Mouse (Mus musculus) heart, postnatal 14 days (tissue): Measurements from ENCODE around the gene Mmgt1. TPM values are rescaled to one million over a fixed set of nuclear protein-coding genes. Genes with fewer than 3 reads are reported as not detected.
A peak's percentile ranks its signal among the peaks of the same experiment; 100 is the strongest.

Source experiments
- DNase-seq, 2 experiments: peaks; one replicate each; pipeline ENCODE4 v3.0.0; 2021 to 2022
- intact Hi-C: fragments of 180-260 bp; cut with DNase I; formaldehyde crosslinking; loops from one replicate; pipeline ENCODE4 v1.15.1; 2025
- long read RNA-seq, 2 experiments: library from polyadenylated mRNA; stranded (forward); transcript quantifications; one replicate each; pipeline ENCODE4 v2.0.0; 2021
- microRNA-seq, 2 experiments: library from miRNA; unstranded; fragments of <30 nt; microRNA quantifications; one replicate each; pipeline ENCODE4 v1.2.0; 2021 to 2022
- total RNA-seq, 2 experiments: library from RNA; stranded (reverse); gene quantifications; 2 replicates each; pipeline ENCODE4 v1.2.3; 2021

The Mmgt1 gene
- 10 to 100 TPM; 26.3 to 28.6 TPM for total RNA-seq
- long read RNA-seq, experiment 1, full-length matches to known transcripts: 10 of 17 reads
- long read RNA-seq, experiment 1, partial matches to known transcripts: 1 of 17 reads
- long read RNA-seq, experiment 1, other reads (novel, unspliced or antisense): 6 of 17 reads
- long read RNA-seq, experiment 2, full-length matches to known transcripts: 7 of 11 reads
- long read RNA-seq, experiment 2, partial matches to known transcripts: 0 of 11 reads
- long read RNA-seq, experiment 2, other reads (novel, unspliced or antisense): 4 of 11 reads

- peak; percentile 89 to 91 for DNase-seq
- intact Hi-C loops: loop anchor here (5.0 kb wide), 1 partner anchor 66 kb away; no protein-coding TSS in a partner anchor
Measured at GRCm38 (mm10) chrX:56597887-56598640, at the start of gene Mmgt1. Gene Mmgt1 (minus strand): TSS chrX:56598069.

- DNase-seq: no peak
- intact Hi-C loops: no loop called here
Measured at GRCm38 (mm10) chrX:56640066-56640465, 42.2 kb upstream of the Mmgt1 start.

DNA sequence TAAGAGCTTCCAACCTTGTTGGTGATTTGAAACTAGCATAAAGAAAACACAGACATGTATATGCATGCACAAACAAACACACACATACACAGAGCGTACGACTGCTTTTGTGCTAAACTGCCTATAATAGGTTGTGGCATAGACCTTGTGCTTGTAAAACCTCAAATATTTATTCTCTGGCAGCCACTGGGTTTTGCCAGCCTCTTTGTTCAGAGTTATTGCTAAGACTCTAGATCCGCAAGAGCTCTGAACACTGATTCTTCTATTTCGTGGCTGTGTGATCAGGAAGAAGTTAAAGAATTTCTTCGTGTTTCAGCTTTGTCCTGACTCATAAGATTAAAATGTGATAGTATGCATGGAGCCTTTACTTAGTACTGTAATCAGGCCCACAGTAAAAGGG, 38.3 kb upstream of the Mmgt1 start:
- intact Hi-C loops: no loop called here
- no peak for DNase-seq

- DNase-seq: no peak
- intact Hi-C loops: no loop called here
Measured at GRCm38 (mm10) chrX:56615236-56615635, 17.4 kb upstream of the Mmgt1 start.

GRCm38 (mm10) chrX:56610318-56610694, 12.4 kb upstream of the Mmgt1 start:
- DNase-seq: peak in 1 of 2 experiments; percentile 1
- intact Hi-C loops: no loop called here

- DNase-seq: peak; percentile 79 to 81
- intact Hi-C loops: no loop called here
Measured at GRCm38 (mm10) chrX:56609623-56610317, 11.9 kb upstream of the Mmgt1 start, which contains the start of gene Slc9a6. Gene Slc9a6 (plus strand): TSS chrX:56609757.

DNA sequence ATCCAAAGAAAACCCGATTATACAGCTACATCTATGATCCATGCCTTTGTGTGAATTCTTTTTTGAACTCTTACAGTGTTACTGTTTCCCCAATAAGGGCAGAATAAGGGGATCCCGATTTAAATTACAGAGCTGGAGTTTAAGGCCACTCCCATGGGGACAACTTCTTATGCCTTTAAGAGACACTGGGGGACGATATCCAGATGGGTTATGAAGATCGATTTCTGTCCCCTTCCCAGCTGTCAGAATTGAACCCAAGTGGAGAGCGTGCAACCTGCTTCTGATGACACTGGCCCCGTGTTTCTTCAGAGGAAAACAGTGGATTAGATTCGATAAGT, 11.4 kb upstream of the Mmgt1 start:
- intact Hi-C loops: no loop called here
- no peak for DNase-seq

GRCm38 (mm10) chrX:56607032-56607710, 9.3 kb upstream of the Mmgt1 start:
- intact Hi-C loops: no loop called here

DNA sequence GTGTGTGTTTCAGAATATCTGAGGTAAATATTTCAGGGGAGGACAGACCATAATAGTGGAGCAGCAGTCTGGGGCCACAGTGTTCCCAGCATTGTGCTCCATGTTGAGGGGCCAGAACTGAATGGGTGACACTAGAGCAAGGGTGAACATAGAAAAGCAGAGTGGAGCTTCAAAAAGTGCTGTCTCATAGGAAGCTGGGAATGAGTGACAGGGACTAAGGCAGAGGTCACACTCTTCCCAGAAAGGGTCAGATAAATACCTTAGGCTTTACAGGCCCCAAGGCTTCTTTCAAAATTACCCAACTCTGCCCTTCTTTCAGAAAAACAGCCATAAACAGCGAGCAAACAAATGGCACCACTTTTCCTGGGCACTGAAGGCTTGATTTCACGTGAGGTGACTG, 8.7 kb upstream of the Mmgt1 start:
- no peak for DNase-seq
- intact Hi-C loops: no loop called here

More at GRCm38 (mm10) chrX:56607032-56607710, 9.3 kb upstream of the Mmgt1 start:
- no peak for DNase-seq

DNA sequence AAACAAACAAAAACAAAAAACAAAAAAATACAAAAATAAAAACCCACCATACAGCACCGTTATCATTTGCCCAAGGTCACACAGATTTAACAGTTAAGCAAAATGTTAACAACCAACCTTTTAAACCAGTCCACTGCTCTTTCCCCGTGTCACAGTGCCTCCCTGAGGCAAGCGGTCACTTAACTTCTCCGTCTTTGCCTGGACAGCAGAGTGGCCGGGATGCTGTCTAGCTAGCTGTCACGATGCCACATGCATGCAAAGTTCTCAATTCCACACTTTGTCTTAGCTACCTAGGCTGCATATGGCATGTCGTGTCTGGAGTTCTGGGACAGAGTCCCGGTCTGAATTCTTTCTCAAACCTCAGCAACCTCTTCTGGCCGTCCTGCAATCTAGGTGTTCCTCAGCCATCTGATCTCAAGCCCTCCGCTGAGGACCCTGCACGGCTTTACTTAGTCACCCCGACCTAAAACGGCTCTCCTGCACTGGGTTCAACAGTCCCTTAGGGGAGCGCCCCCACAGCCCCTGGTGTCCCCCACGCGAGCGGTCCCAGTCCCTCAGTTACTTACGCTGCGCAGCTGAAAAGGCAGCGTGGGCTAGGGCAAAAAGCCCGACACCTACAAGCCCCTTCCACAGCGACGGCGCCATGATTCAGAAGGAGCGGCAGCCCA, 516 bp downstream of the Mmgt1 start:
- peak; percentile 1 to 35 for DNase-seq
- intact Hi-C loops: loop anchor here (5.0 kb wide), 1 partner anchor 65 kb away; no protein-coding TSS in a partner anchor

DNA sequence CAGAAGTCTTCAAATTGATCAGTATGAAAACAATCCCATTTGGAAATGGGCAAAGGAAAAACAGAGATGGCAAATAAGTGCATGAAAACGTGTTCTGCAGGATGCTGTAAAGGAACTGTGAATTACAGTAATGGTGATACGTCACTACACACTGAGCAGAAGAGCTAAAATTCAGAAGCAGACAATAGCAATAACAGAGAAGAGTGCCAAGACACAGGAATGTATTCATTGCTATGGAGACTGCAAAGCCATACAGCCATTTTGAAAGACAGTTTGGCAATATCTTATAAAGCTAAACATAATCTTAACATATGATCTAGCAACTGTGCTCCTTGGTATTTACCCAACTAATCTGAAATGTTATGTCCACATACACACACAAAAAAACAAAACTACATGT, 19.7 kb downstream of the Mmgt1 start:
- DNase-seq: no peak
- intact Hi-C loops: no loop called here

GRCm38 (mm10) chrX:56572465-56572864, 25.4 kb downstream of the Mmgt1 start:
- DNase-seq: peak; percentile 11 to 29
- intact Hi-C loops: no loop called here

- DNase-seq: no peak
- intact Hi-C loops: no loop called here
Measured at GRCm38 (mm10) chrX:56553584-56553983, 44.3 kb downstream of the Mmgt1 start.

DNA sequence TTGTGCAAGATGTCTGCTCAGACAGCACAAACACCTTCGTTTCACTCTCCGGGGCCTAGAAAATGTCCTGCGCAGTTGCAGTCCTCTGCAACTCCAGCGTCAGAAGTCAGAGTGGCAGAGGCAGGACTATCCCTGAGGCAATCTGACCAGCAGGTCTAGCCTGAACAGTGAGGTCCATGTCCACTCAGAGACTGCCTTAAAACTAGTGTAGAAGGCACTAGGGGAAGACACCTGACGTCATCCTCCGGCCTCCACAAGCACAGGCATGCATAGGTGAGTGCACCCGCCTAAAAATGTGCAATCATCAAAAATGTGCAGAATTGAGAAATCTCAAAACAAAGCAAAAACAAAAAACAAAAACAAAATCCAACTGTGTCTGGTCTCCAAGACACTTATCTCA, 48.4 kb downstream of the Mmgt1 start, which contains the start of gene Gm648:
Gm648 (minus strand) TSS at position 101 of the 400 bp plus-strand sequence.
- DNase-seq: no peak
- intact Hi-C loops: no loop called here

GRCm38 (mm10) chrX:56537162-56537561, 60.7 kb downstream of the Mmgt1 start:
- DNase-seq: peak; percentile 11 to 17

More at GRCm38 (mm10) chrX:56537162-56537561, 60.7 kb downstream of the Mmgt1 start:
- intact Hi-C loops: loop anchor here (10.0 kb wide), 1 partner anchor 298 kb away; no protein-coding TSS in a partner anchor

Small RNAs within 50 kb of the gene (microRNA-seq; reads per million reads assigned to microRNA genes)
- gene Mir5116: 0 to 2.2 reads per million in 2 experiments

Other genes with a start within 250 kb of the Mmgt1 start
- gene Smim10l2a, start 223.5 kb downstream of the Mmgt1 start, total RNA-seq: under 1 TPM; 0.15 to 0.22 TPM
- 1 to 10 TPM in 1 of 2 experiments, under 1 TPM in 1; 0.98 to 1.4 TPM for gene Gm2174, start 150.1 kb downstream of the Mmgt1 start, total RNA-seq
- 10 to 100 TPM; 10.9 to 11.3 TPM for gene Ints6l, start 143.2 kb downstream of the Mmgt1 start, total RNA-seq
- gene Gm10477, start 73.3 kb downstream of the Mmgt1 start, total RNA-seq: not detected
- not detected for gene Gm648, start 48.5 kb downstream of the Mmgt1 start, total RNA-seq
- 10 to 100 TPM; 18.2 to 20.3 TPM for gene Slc9a6, start 11.7 kb upstream of the Mmgt1 start, total RNA-seq
- gene Fhl1, start 133.7 kb upstream of the Mmgt1 start, total RNA-seq: 100 to 1,000 TPM in 1 of 2 experiments, 10 to 100 TPM in 1; 98.3 to 107 TPM
- gene Map7d3, start 224.3 kb upstream of the Mmgt1 start, total RNA-seq: 1 to 10 TPM in 1 of 2 experiments, under 1 TPM in 1; 0.78 to 1.3 TPM